Mouse (Mus musculus) MEL (cell line): ENCODE data around the gene Ffar2. TPM values are rescaled to one million over a fixed set of nuclear protein-coding genes. Genes with fewer than 3 reads are reported as not detected.

ENCODE experiments used
- DNase-seq: peaks from one replicate; pipeline ENCODE4 v3.0.0; 2011; ENCODE audit warnings: low read depth, low spot score
- H3K27ac ChIP-seq: 2 replicates; pipeline ENCODE4 v1.5.1; 2012; ENCODE audit warnings: low read depth, mild to moderate bottlenecking, control low read depth, low read length, moderate library complexity; ENCODE audit not compliant: control insufficient read depth
- H3K27me3 ChIP-seq, 2 experiments: fragments of 150-350 bp in 1 of 2; sonication (generic) in 1 of 2; 2 replicates each; pipeline ENCODE4 v1.6.1; 2012; ENCODE audit warnings: low read length in 2 of 2, mild to moderate bottlenecking in 2 of 2, improper control_type of control experiment in 1 of 2, moderate library complexity in 1 of 2; ENCODE audit not compliant: insufficient read depth in 2 of 2, control insufficient read depth in 1 of 2
- H3K36me3 ChIP-seq, 2 experiments: 2 replicates each; pipeline ENCODE4 v1.6.1; 2012 to 2014; ENCODE audit warnings: low read length in 2 of 2, improper control_type of control experiment in 1 of 2, inconsistent platforms in 1 of 2, mild to moderate bottlenecking in 1 of 2; ENCODE audit not compliant: insufficient read depth in 2 of 2, control insufficient read depth in 1 of 2
- H3K4me1 ChIP-seq, 2 experiments: fragments of 150-350 bp in 1 of 2; sonication (generic) in 1 of 2; 2 replicates each; pipeline ENCODE4 v1.6.1; 2012; ENCODE audit warnings: low read length in 2 of 2, improper control_type of control experiment in 1 of 2, mild to moderate bottlenecking in 1 of 2; ENCODE audit not compliant: insufficient read depth in 2 of 2, control insufficient read depth in 1 of 2
- H3K4me3 ChIP-seq, 2 experiments: fragments of 150-350 bp in 1 of 2; sonication (generic) in 1 of 2; 2 replicates each; pipeline ENCODE4 v1.5.1; 2012; ENCODE audit warnings: low read depth in 2 of 2, low read length in 2 of 2, mild to moderate bottlenecking in 2 of 2, moderate library complexity in 2 of 2, control low read depth in 1 of 2, improper control_type of control experiment in 1 of 2; ENCODE audit not compliant: control insufficient read depth in 1 of 2, insufficient read depth in 1 of 2
- H3K79me2 ChIP-seq: 2 replicates; pipeline ENCODE4 v1.6.1; 2012; ENCODE audit warnings: mild to moderate bottlenecking, low read length, moderate library complexity; ENCODE audit not compliant: control insufficient read depth, poor library complexity, insufficient read depth
- H3K9ac ChIP-seq: 2 replicates; pipeline ENCODE4 v1.6.1; 2012; ENCODE audit warnings: low read depth, mild to moderate bottlenecking, control low read depth, low read length, moderate library complexity; ENCODE audit not compliant: control insufficient read depth, poor library complexity, severe bottlenecking
- H3K9me3 ChIP-seq: fragments of 150-350 bp; sonication (generic); replicated peaks from 2 replicates; pipeline ENCODE4 v1.6.1; 2012; ENCODE audit warnings: mild to moderate bottlenecking, low read length, improper control_type of control experiment, moderate library complexity; ENCODE audit not compliant: insufficient read depth
- BHLHE40 ChIP-seq: IDR thresholded peaks from 2 replicates; pipeline ENCODE4 v1.6.1; 2012; ENCODE audit warnings: low read depth, mild to moderate bottlenecking, inconsistent platforms, low read length, improper control_type of control experiment, borderline replicate concordance
- CHD1 ChIP-seq: IDR thresholded peaks from 2 replicates; pipeline ENCODE4 v1.6.1; 2012; ENCODE audit warnings: low read depth, mild to moderate bottlenecking, inconsistent platforms, low read length, improper control_type of control experiment
- CHD2 ChIP-seq: IDR thresholded peaks from 2 replicates; pipeline ENCODE4 v1.6.1; 2011; ENCODE audit warnings: low read length, improper control_type of control experiment
- E2F4 ChIP-seq: IDR thresholded peaks from 2 replicates; pipeline ENCODE4 v1.6.1; 2011; ENCODE audit warnings: low read depth, low read length, improper control_type of control experiment, borderline replicate concordance
- ELF1 ChIP-seq: IDR thresholded peaks from 2 replicates; pipeline ENCODE4 v1.6.1; 2014; ENCODE audit warnings: low read depth, mild to moderate bottlenecking, inconsistent platforms, low read length, improper control_type of control experiment, moderate library complexity
- EP300 ChIP-seq, 2 experiments: IDR thresholded peaks; 2 replicates each; pipeline ENCODE4 v1.6.1; 2011; ENCODE audit warnings: improper control_type of control experiment in 2 of 2, low read length in 2 of 2, low read depth in 1 of 2, mild to moderate bottlenecking in 1 of 2
- ETS1 ChIP-seq: IDR thresholded peaks from 2 replicates; pipeline ENCODE4 v1.6.1; 2012; ENCODE audit warnings: low read depth, mild to moderate bottlenecking, inconsistent platforms, low read length, improper control_type of control experiment, moderate library complexity
- GATA1 ChIP-seq: IDR thresholded peaks from 2 replicates; pipeline ENCODE4 v1.6.1; 2011; ENCODE audit warnings: low read depth, low read length, improper control_type of control experiment
- KAT2A ChIP-seq: conservative IDR thresholded peaks from 2 replicates; pipeline ENCODE4 v1.6.1; 2012; ENCODE audit warnings: low read depth, low read length, improper control_type of control experiment, inconsistent platforms
- MAFK ChIP-seq: IDR thresholded peaks from 2 replicates; pipeline ENCODE4 v1.6.1; 2011; ENCODE audit warnings: low read depth, mild to moderate bottlenecking, low read length, improper control_type of control experiment, borderline replicate concordance
- MEF2A ChIP-seq: IDR thresholded peaks from 2 replicates; pipeline ENCODE4 v1.6.1; 2014; ENCODE audit warnings: low read depth, mild to moderate bottlenecking, inconsistent platforms, low read length, improper control_type of control experiment; ENCODE audit not compliant: poor library complexity, insufficient replicate concordance, severe bottlenecking; ENCODE audit errors: extremely low read depth
- MXI1 ChIP-seq: IDR thresholded peaks from 2 replicates; pipeline ENCODE4 v1.6.1; 2011; ENCODE audit warnings: mild to moderate bottlenecking, low read depth, low read length, improper control_type of control experiment
- MYB ChIP-seq: IDR thresholded peaks from 2 replicates; pipeline ENCODE4 v1.6.1; 2011; ENCODE audit warnings: mild to moderate bottlenecking, low read depth, low read length, improper control_type of control experiment
- POLR2A ChIP-seq, 2 experiments: IDR thresholded peaks; 2 replicates each; pipeline ENCODE4 v1.6.1; 2011 to 2012; ENCODE audit warnings: low read length in 2 of 2, mild to moderate bottlenecking in 2 of 2, control low read depth in 1 of 2, improper control_type of control experiment in 1 of 2, low read depth in 1 of 2, moderate library complexity in 1 of 2; ENCODE audit not compliant: control insufficient read depth in 1 of 2, insufficient read depth in 1 of 2, poor library complexity in 1 of 2
- POLR2AphosphoS2 ChIP-seq: IDR thresholded peaks from 2 replicates; pipeline ENCODE4 v1.6.1; 2011; ENCODE audit warnings: low read length, improper control_type of control experiment
- RAD21 ChIP-seq: IDR thresholded peaks from 2 replicates; pipeline ENCODE4 v1.6.1; 2011; ENCODE audit warnings: mild to moderate bottlenecking, low read depth, low read length, improper control_type of control experiment
- SIN3A ChIP-seq: IDR thresholded peaks from 2 replicates; pipeline ENCODE4 v1.6.1; 2012; ENCODE audit warnings: low read length, improper control_type of control experiment, inconsistent platforms
- SMC3 ChIP-seq: IDR thresholded peaks from 2 replicates; pipeline ENCODE4 v1.6.1; 2011; ENCODE audit warnings: low read depth, low read length, improper control_type of control experiment
- TAL1 ChIP-seq: IDR thresholded peaks from 2 replicates; pipeline ENCODE4 v1.6.1; 2012; ENCODE audit warnings: mild to moderate bottlenecking, inconsistent platforms, low read length, moderate library complexity, mixed read lengths
- TBP ChIP-seq: IDR thresholded peaks from 2 replicates; pipeline ENCODE4 v1.8.0; 2011; ENCODE audit warnings: low read depth, low read length, improper control_type of control experiment
- TCF12 ChIP-seq: IDR thresholded peaks from 2 replicates; pipeline ENCODE4 v1.6.1; 2014; ENCODE audit warnings: low read depth, mild to moderate bottlenecking, inconsistent platforms, low read length, improper control_type of control experiment, moderate library complexity
- UBTF ChIP-seq: IDR thresholded peaks from 2 replicates; pipeline ENCODE4 v1.6.1; 2012; ENCODE audit warnings: low read depth, mild to moderate bottlenecking, inconsistent platforms, low read length, improper control_type of control experiment, moderate library complexity, borderline replicate concordance; ENCODE audit not compliant: insufficient read depth
- ZKSCAN1 ChIP-seq: IDR thresholded peaks from 2 replicates; pipeline ENCODE4 v1.6.1; 2012; ENCODE audit warnings: low read depth, mild to moderate bottlenecking, inconsistent platforms, low read length, improper control_type of control experiment, moderate library complexity
- ZMIZ1 ChIP-seq: IDR thresholded peaks from 2 replicates; pipeline ENCODE4 v1.6.1; 2012; ENCODE audit warnings: low read depth, mild to moderate bottlenecking, inconsistent platforms, low read length, improper control_type of control experiment, moderate library complexity
- ZNF384 ChIP-seq: IDR thresholded peaks from 2 replicates; pipeline ENCODE4 v1.6.1; 2012; ENCODE audit warnings: low read depth, mild to moderate bottlenecking, inconsistent platforms, low read length, improper control_type of control experiment
- polyA plus RNA-seq, 2 experiments: library from polyadenylated mRNA; stranded (reverse) in 1 of 2; unstranded in 1 of 2; fragments of >175 nt in 1 of 2; fragments of >200 nt in 1 of 2; gene quantifications; 2 replicates each; pipeline versions ENCODE4 v1.2.1 to v1.2.4; 2012; ENCODE audit warnings: low replicate concordance in 2 of 2, low read depth in 1 of 2; ENCODE audit not compliant: insufficient read length in 2 of 2, insufficient read depth in 1 of 2, missing spikeins in 1 of 2
- total RNA-seq: library from RNA; depleted of rRNA; stranded (reverse); fragments of 300-350 nt; gene quantifications from 2 replicates; pipeline ENCODE4 v1.2.3, GENCODE M21; 2012

Gene Ffar2
- total and polyA plus RNA-seq, 3 experiments, result 0.04 TPM; not detected in 2

- Histone ChIP-seq H3K9me3 (no peaks in the 10 kb centered on the region), H3K27ac (no peak overlapping the region)
- TF ChIP-seq EP300 (IDR thresholded peaks at IDR 0.05; ENCODE audit: low read depth in 1 of 2, low read length in 2 of 2) (no peak), MEF2A (no peak), CHD1 (no peak), UBTF (no peak), GATA1 (no peak), BHLHE40 (no peak), ZNF384 (no peak), SMC3 (no peak), TCF12 (no peak), CHD2 (no peak), MYB (no peak), TAL1 (no peak), ELF1 (no peak), POLR2AphosphoS2 (no peak), MAFK (no peak), POLR2A (IDR thresholded peaks at IDR 0.05; ENCODE audit: control insufficient read depth in 1 of 2, insufficient read depth in 1 of 2, low read depth in 1 of 2, low read length in 2 of 2, poor library complexity in 1 of 2) (no peak), RAD21 (no peak), ZKSCAN1 (no peak), KAT2A (no peak)
- TF ChIP-seq, all 39 proteins: peak for 0
- no peaks in the 10 kb centered on the region; a peak in 1 of 4 replicates for H3K27me3 ChIP-seq
- DNase-seq, result no peak
- no peaks in the 10 kb centered on the region for H3K79me2 ChIP-seq
- no peak overlapping the region for H3K9ac ChIP-seq
- peaks cover under 1 to 4% of the 10 kb centered on the region in 2 experiments for H3K4me1 ChIP-seq
- no peak overlapping the region for H3K4me3 ChIP-seq
- H3K36me3 ChIP-seq, result no peaks in the 10 kb centered on the region
These were observed 24.4 kb upstream of the Ffar2 start for GRCm38 (mm10) chr7:30847934-30848333.

- peaks cover 0 to 5% of the 10 kb centered on the region in 2 experiments; a peak in 2 of 4 replicates for H3K36me3 ChIP-seq
- no peak for DNase-seq
- H3K4me3 ChIP-seq, result no peak overlapping the region
- no peaks in the 10 kb centered on the region; a peak in 1 of 4 replicates for H3K27me3 ChIP-seq
- no peak overlapping the region for H3K27ac ChIP-seq
- H3K9me3 ChIP-seq, result no peaks in the 10 kb centered on the region
- no peak for TF ChIP-seq ELF1
- no peak for TF ChIP-seq GATA1
- no peak for TF ChIP-seq ETS1
- no peak for TF ChIP-seq MYB
- no peak for TF ChIP-seq E2F4
- no peak for TF ChIP-seq RAD21
- TF ChIP-seq SIN3A, result no peak
- no peak for TF ChIP-seq BHLHE40
- TF ChIP-seq TAL1, result no peak
- TF ChIP-seq TBP, result no peak
- no peak for TF ChIP-seq ZNF384
- no peak for TF ChIP-seq TCF12
- no peak for TF ChIP-seq MAFK
- no peak for TF ChIP-seq KAT2A
- TF ChIP-seq ZMIZ1, result no peak
- TF ChIP-seq MXI1, result no peak
- TF ChIP-seq ZKSCAN1, result no peak
- no peaks in the 10 kb centered on the region for H3K79me2 ChIP-seq
- peaks cover 6 to 9% of the 10 kb centered on the region in 2 experiments for H3K4me1 ChIP-seq
- no peak overlapping the region for H3K9ac ChIP-seq
These were observed 23.8 kb upstream of the Ffar2 start for GRCm38 (mm10) chr7:30847386-30847785.
